Mouse (Mus musculus) adrenal gland, adult (tissue): Measurements from ENCODE around the gene Ppil6.
A peak's percentile ranks its signal among the peaks of the same experiment; 100 is the strongest.

Source experiments
- DNase-seq, 2 experiments: peaks; one replicate each; pipeline ENCODE4 v3.0.0; 2022 to 2023; ENCODE audit warnings: low spot score in 1 of 2; ENCODE audit not compliant: inconsistent age in 2 of 2

Ppil6 gene

DNA sequence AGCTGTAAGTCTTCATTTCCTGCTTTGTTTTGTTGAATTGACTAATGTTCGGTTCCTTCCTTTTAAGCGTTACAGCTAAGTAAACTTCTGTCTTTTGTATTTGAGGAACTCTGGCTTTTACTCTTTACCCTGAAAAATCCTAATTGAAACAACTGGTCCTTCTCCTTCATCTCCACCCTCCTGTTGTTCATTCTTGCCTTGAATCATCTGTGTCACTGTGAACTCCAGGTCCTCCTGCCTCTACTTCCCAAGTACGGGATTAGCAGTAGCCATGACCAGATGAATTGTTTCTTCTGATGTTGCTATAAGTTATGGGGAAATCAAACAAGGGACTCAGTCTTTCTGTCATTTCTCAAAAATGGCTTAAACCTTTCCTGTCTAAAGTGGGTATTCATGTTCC is 33.1 kb downstream of the Ppil6 start:
- DNase-seq, result no peak

DNA sequence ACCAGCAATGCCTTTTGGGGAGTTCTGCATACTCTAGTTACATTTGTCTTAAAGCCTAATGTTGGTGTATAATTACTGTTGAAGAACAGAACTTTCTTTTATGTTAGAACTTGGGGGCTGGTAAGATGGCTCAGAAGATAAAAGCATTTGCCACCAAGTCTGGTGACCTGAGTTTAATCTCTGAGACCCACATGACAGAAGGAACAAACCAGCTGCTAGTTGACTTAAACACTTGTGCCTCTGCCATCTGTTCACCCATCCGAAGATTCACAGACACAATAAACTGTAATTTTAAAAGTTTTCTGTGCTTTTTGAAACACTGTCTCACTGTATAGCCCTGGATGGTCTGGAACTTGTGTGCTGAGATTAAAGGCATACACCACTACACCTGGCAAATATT is 35.5 kb downstream of the Ppil6 start:
- no peak for DNase-seq

DNA sequence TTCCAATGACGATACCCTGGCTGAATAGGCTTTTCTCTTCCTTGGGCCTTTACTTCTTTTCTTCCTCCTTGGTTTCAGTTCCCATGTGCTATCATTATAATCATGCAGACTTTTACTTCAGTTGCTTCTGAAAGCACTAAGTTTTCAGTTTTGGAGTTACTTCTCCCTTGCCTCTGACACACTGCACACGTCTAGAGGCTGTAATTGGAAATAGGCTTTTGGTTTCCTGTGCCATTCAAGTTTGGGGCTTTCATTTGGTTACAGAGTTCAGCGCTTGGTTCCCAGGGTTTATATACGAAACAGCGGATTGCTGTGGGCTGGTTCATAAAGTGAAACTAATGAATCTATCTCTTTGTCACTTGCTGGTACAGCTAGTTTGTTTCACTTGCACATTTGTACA is 39.7 kb downstream of the Ppil6 start:
- no peak for DNase-seq

DNA sequence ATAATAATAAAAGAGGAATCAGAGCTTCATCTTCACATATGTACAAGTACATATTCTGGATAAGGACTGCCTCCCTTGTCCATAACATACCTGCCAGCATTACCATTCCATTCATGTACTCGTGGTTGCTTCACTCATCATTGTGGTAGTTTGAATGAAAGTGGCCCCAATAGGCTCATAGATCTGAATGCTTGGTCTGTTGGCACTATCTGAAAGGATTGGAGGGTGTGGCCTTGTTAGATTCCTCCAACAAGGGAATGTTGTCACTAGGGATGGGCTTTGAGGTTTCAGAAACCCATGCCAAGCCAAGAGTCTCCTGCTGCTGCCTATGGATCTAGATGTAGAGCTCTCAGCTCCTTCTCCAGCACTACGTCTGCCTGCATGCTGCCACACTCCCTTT is 45.8 kb downstream of the Ppil6 start:
- no peak for DNase-seq

DNA sequence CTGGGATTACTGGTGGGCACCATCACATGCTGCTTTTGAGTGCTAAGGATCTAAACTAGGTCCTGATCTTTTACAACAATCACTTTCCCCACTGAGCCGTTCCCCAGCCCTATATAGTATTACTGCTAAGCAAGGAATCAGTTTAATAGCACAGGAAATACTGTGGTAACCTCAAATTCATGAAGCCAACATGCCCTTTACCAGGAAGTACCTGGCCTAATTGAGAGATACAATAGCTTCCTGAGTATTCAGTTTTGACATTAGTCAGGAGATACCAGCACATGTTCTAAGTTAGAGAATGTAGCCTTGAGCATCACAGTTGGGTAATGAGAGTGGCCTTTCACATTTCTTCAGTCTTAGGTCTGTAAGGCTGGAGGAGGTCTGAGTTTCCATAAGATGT is 46.5 kb downstream of the Ppil6 start:
- no peak for DNase-seq

DNA sequence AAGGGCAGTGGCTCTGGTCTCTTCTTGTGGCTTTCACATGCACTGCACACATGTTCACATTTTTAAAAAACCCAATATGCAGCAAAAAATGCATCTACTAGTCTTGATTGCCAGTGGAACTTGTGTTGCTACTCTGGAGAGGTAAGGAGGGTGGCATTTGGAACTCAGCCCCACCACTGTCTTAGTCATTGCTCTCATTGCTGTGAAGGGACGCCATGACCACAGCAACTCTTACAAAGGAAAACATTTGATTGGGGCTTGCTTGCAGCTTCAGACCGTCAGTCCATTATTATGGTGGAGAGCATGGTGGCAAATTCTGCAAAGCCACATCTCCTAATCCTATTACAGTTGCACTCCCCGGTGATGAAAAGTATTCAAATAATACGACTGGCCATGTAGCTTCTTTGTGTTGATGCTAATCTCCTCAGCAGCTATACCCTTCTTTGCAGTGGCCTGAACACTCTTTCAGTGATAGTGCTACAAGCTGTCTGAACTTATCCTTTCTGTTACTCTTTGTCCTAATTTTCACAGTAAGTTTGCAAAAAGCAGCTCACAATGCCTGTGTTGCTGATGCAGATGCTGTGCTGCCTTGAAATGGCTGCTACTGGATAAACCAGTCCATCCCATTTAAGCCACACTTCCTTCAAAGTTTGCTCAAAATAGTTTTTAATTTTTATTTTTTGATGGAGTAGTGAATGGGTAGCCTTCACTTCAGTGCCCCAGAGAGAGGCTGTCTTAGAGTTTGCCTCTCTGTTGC is 47.2 kb downstream of the Ppil6 start:
- no peak for DNase-seq

DNA sequence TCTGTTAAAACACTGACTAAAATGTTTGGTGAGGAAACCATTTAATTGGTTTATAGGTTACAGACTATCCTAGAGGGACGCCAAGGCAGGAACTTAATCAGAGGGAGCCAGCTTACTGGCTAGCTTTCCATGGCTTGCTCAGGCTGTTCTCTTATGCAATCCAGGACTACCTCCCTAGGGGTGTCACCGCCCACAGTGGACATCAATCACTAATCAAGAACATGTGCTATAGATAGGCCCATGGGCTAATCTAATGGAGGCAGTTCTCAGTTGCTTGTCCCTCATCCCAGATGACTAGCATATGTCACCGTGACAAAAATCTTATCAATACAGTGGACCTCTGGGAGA is 47.7 kb downstream of the Ppil6 start:
- DNase-seq, result no peak

DNA sequence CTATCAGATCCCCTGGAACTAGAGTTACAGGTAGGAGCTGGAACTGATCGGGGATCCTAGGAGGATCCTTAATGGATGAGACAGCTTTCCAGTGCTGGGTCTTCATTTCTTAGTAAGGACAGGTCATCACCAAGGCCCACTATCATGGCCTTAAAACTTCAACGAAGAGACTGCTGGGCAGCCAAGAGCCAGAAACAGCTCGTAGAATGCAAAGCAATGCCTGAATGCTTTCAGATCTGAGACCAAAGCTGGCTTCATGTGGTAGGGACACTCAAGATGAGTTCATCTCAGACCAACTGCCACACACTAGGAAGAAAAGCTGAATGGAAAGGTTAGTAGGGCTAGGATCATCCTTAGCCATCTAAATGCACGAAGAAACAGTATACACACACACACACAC is 48.7 kb downstream of the Ppil6 start:
- DNase-seq, result no peak

DNA sequence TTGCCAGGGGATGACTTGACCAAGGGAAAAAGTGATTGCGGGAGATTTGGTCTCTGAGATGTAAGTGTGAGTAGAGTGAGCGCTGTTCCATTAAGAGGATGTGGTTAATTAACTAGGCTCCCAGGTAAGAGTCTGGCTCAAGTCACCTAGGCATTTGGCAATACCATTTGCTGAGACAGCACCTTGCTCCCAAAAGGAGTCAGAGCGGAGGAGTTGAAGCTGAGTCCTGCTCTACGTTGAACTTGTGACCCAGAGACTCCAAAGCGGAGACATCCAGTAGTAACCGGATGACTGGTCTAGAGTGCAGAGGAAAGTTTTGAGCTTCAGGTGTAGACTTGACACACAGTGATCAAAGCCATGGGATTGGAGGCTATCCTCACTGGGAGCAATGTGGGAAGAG is 51.8 kb downstream of the Ppil6 start:
- DNase-seq, result no peak

DNA sequence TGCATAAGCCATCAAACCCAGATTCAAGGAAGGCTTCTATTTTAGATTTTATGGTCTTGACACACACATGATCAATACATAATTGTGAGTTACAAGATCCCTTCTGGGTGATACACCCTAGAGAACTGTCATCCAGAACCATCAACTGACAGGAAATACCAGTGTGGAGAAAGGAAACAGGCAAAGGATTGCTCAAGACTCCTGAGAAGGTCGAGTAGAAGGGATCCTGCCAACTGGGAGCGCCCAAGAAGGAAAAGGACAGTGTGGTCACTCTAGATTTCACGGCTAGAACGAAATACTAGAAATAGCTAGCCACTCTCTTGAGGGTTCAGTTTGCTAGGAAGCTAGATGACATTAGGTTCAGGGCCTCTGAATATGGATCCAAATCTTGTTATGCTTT is 53.2 kb downstream of the Ppil6 start:
- DNase-seq, result no peak

DNA sequence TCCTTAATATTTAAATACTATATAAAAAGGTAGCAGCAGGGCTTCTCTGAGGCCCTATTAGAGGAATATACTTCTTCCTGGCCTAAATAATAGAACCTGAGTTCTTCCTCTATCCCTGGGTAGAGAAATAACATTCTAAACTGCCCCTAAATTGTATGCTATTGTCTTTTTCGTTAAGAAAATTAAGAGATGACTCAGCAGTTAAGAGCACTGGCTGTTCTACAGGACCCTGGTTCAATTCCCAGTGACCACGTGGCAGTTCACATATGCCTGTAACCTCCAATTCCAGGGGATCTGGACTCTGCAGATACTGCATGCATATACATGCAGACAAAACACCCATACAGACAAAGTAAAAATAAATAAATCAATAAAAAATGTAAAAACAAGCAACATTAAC is 53.6 kb downstream of the Ppil6 start:
- no peak for DNase-seq

DNA sequence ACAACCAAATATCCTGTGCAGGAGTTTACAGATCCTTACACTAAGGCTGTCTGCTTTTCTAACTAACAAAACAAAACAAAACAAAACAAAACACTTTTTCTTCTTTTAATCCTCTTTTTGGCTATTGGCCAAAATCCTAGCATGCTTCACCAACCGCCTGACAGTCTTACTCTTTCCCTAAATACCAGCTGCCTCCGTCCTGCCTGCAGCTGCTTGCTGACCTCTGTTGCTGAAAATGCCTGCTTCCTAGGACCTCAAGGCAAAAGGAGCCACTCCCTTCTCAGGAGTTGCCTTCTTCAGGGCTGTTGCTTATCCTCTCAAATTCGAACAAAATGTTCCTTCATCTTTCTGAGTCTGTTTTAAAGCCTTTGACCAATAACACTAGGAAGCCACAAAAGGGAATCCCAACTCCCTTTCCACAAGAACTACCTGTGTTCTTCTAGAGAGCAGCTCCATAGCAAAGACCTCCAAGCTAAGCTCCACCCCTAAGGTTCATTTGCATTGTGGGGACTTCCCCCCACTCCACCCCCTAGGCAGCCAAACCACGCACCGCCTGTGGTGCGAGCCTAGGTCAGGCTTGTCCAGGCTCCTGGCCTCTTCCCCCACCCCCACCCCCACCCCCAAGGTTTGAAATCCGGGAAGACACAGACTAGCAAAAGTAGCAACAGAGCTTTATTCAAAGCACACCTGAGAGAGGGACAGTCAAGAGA is 54.4 kb downstream of the Ppil6 start:
- no peak for DNase-seq

DNA sequence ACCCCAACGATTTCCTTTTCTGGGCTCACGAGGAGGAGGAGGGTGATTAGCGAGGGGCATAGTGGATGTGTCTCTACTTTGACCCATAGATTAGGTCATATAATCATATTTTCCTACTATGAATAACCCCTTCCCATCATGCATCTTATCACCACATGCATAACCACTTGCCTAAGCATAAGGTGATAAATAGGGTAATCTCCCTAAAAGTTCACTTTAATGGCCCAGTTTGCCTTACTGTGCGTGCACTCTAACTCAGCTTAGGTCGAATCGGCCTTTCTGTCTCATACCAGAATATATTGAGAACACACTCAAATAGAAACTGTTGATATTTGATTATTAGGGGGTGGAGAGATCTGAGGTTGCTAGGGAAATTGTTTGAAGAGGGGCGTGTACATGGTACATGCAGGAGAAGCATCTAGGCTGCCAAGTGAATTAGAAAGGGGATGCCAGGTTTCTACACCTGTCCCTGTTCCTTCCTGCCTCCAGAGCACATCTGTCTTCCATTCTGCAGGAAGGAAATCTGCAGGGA is 55.1 kb downstream of the Ppil6 start:
- DNase-seq, result no peak

DNA sequence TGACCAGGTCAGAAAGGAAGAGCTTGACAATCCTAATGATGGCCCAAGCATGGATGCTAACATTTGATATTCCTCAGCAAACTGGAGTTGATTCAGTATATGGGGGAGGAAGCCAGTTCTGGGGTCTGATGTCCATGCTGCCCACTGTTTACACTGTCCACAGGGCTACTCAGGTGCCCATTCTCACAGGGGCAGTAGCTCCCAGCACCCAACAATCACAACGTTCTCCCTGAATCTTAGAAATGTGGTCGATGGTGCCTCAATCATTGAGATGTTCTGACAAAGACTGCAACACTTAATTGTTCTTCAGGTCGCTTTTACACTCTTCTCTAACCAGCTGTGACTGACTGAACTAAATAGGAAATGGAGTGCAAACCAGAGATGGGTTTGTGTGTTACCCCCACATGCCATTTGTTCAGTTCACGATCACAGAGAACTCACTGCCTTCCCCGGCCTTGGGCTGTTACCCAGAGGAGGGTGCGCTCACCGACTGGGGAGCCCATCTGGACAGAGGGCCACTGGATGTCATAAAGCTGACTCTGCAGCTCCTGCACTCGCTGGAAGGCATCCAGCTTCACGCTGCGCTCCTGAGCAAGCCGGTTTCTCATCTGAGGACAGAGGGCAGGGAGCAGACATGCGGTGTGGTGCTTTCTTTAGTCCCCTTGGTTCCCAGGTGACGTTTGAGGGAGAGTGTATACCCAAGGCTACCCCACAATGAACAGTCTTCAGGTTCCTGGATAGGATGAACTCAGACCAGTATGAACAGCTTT is 56.3 kb downstream of the Ppil6 start:
- DNase-seq, result peak; percentile 33 to 51

DNA sequence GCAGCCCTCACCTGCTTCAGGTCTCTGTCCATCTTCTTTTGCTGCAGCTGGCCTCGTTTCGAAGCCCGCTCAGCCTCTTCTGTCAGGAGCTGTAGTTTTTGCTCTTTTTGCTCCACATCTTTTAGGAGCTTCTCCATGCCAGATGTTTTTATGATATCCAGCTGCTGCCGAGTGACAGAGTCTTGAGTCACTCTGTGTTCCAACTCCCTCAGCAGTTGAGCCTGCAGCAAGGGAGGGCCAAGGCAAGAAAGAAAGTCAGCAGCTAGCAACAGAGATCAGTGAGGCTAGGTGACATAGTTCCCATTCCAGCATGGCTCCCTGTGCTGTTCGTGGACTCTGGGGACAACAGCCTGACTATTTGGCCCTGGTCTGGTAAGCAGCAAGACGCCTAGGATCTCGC is 60.5 kb downstream of the Ppil6 start:
- no peak for DNase-seq

DNA sequence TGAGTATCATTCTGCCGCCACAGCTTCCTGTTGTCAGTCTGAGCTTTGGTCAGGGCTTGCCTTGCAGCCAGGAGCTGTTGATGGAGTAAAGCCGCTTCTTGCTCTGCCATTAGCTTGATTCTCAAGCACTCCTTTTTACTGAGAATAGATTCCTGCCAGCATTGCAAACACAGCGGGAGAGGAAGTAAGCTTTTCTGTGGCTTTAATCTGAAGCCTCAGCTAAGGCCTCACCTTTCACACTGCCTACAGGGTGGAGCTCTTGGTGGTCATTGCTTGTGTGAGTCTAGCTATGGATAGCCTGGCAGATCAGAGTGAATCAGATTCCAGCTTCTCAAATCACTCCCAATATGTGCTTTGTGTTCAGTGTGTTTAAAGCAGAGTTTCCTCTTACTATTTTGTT is 62.1 kb downstream of the Ppil6 start:
- no peak for DNase-seq

DNA sequence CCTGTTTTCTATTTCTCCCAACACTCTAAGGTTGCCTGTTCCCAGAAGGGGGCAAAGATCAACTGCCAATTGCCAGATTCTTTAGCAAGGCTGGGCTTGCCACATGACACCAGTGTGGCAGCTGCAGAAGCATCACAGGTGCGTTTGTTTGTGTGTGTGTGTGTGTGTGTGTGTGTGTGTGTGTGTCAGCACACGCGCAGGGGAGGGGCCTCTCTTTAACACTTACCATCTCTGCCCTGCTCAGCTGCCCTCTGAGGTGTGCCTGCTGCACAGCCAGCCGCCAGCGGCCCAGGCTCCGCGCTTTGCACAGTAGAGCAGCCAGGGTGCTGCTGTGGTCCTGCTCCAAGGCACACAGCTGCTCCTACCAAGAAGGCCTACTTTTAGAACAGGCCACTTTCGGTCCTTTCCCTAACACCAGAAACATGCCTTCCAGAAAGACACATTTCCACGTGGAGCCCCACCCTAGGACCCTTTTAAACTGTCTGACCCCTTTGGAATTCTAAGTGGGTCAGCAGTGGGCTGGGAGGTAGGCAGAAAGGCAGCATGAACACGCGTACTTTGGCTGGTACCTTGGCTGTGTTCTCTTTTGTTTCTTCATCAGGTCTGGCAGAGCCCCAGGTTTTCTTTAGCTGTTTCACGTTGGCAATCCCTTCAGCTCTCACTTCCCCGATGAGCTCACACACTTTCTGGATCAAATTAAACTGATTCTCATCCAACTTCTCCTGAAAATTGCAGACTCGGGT is 62.8 kb downstream of the Ppil6 start:
- peak in 1 of 2 experiments; percentile 68 for DNase-seq

DNA sequence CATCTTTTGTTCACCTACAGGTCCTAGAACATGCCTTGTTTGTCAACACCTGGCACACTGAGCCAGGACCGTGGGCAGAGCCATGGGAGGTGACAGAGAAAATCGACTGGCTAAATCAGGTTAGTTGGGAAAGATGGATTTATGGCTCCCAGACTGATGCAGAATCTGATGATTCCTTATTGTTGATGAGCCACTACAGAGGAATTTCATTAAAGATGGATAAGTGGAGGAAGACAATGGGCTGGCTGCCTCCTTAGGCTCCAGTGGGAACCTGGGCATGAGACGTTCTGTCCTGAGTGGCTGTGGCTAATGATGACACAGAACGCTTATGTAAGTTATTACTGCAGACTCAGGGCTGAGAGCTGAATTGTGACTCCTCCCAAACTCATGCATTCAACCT is 63.5 kb downstream of the Ppil6 start:
- no peak for DNase-seq

DNA sequence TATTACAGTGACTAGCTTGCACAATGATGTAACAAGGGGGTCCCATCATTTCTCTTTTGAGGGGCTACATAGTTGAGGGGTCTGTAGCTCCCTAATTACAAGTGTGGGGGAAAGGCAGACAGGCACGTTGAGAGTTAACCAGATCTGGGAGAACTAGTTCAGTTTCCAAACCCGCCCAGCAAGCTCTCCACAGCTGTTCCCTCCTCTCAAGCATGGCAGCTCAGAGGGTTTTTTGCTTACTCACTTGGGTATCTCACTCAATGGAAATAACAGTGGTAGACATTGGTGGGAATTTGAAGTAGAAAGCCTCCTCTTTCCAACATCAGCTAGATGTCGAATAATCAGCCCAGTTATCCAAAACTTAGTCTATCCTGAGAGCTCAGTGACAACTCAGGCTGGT is 64.8 kb downstream of the Ppil6 start:
- DNase-seq, result no peak

DNA sequence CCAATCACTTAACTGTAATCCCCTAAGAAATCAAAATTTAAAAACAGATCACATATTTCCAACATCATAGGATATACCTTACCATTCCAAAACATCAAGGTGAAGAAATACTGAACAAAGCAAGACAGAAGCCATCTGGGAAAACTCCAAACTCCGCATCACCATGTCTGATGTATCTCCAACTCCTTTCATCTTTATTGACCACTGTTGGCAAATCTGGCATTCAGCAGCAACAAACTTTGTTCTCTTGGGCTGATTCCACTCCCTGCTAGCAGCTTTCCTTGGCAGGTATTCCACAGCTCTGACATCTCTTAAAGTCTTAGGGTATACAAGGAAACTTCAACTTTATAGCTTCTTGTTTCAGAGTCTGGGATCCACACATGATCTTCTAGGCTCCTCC is 68.2 kb downstream of the Ppil6 start:
- DNase-seq, result no peak

DNA sequence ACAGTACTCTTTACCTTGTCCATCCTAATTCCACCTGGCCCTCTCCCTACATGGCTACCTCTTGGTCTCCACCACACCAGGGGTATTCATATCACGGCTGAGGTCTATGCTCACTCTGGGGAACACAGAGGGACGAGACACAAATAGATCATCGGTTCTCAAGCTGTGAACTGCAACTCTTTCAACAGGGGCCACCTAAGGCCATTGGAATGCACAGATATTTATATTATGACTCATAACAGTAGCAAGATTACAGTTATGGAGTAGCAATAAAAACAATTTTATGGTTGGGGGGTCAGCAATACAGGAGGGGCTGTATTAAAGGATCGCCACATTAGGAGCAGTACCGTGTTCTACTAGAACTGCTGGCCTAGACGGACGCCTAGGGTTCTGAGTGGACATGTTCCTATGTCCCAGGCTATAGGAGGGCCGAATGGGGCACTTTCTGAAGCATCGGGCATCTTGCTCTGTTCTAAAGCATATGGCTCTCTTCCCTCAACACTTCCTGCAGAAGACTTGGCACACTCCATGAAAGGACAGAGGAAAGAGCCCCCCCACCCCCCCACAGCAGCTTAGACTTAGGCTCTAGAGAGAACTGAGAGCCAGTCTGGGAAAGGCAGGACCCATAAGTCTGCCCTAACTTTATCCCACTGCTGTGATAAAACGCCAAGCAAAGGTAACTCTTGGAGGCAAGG is 71.6 kb downstream of the Ppil6 start:
- no peak for DNase-seq
